ENCODE assay signal across 10 mouse cellular contexts in genomic region chr9:78442237-78442578, GRCm38 (mm10). TPM values are rescaled to one million over a fixed set of nuclear protein-coding genes. Genes with fewer than 3 reads are reported as not detected.
DNase-seq lines count a peak whose midpoint lies in the region; ATAC-seq and TF ChIP-seq lines count a peak whose summit lies in the region.
"Had no signal": no experiment of that assay in that cellular context is flagged by ENCODE, and none has a peak within 500 bp of the region (broad histone marks: within the 10 kb centered on the region; RNA-seq: fewer than 3 reads in every experiment).

No protein-coding gene starts in this region.

- no peak; the same call in 1 of the 2 replicates for ATAC-seq in heart, embryonic 15.5 days (replicated peaks; ENCODE audit: insufficient number of reproducible peaks, insufficient read depth, low FRiP score, low read depth)

- H3K4me2 ChIP-seq in heart, embryonic 15.5 days, result peak overlapping the region; percentile 94

- H3K27ac ChIP-seq in heart, embryonic 15.5 days, result no peak overlapping the region
- H3K27ac ChIP-seq in ES-E14 (ENCODE audit: insufficient read depth, low read depth, low read length, poor library complexity, severe bottlenecking), result no peak overlapping the region
- no peak overlapping the region for H3K27ac ChIP-seq in hindbrain, embryonic 10.5 days
- no peak overlapping the region for H3K27ac ChIP-seq in midbrain, embryonic 10.5 days (replicated peaks)

- H3K36me3 ChIP-seq in heart, embryonic 15.5 days, result no peaks in the 10 kb centered on the region
- no peaks in the 10 kb centered on the region for H3K36me3 ChIP-seq in ES-E14 (ENCODE audit: control insufficient read depth, insufficient read depth, low read length, poor library complexity, severe bottlenecking)
- H3K36me3 ChIP-seq in hindbrain, embryonic 10.5 days, result no peaks in the 10 kb centered on the region
- no peaks in the 10 kb centered on the region for H3K36me3 ChIP-seq in midbrain, embryonic 10.5 days
- H3K36me3 ChIP-seq: G1E had no signal

- 6% methylated on average over 9 of the region's 9 CpGs for WGBS in heart, embryonic 15.5 days
- WGBS in hindbrain, embryonic 10.5 days, result 3% methylated on average over 9 of the region's 9 CpGs
- WGBS in midbrain, embryonic 10.5 days, result 3% methylated on average over 9 of the region's 9 CpGs

- peak overlapping the region; percentile 61 for H3K4me3 ChIP-seq in heart, embryonic 15.5 days
- H3K4me3 ChIP-seq in ES-E14 (ENCODE audit: insufficient read depth in 1 of 2, low read depth in 1 of 2, low read length in 2 of 2, poor library complexity in 1 of 2, severe bottlenecking in 1 of 2), result peak overlapping the region; percentile 40 to 76
- H3K4me3 ChIP-seq in hindbrain, embryonic 10.5 days, result peak overlapping the region; percentile 52
- H3K4me3 ChIP-seq in midbrain, embryonic 10.5 days, result peak overlapping the region; percentile 53

- in situ Hi-C loops in ES-E14 (cut with MboI; ENCODE audit: low sequenced_read_pairs in 2 of 2, unreplicated experiment in 2 of 2), result no loop called here

- intact Hi-C loops in gastrocnemius, postnatal 36 days (cut with DNase I), result no loop called here

- H3K9me3 ChIP-seq in heart, embryonic 15.5 days (replicated peaks), result no peaks in the 10 kb centered on the region
- H3K9me3 ChIP-seq in ES-E14 (ENCODE audit: control insufficient read depth, insufficient read depth, low read depth, low read length), result no peaks in the 10 kb centered on the region
- no peaks in the 10 kb centered on the region for H3K9me3 ChIP-seq in hindbrain, embryonic 10.5 days
- H3K9me3 ChIP-seq in midbrain, embryonic 10.5 days (replicated peaks), result no peaks in the 10 kb centered on the region

- peak overlapping the region; percentile 54; the same call in 1 of the 2 replicates for H3K9ac ChIP-seq in heart, embryonic 15.5 days
- peak overlapping the region; percentile 71 for H3K9ac ChIP-seq in ES-E14 (ENCODE audit: insufficient read depth, low read depth, low read length, poor library complexity, severe bottlenecking)

- peaks cover 14% of the 10 kb centered on the region for H3K4me1 ChIP-seq in heart, embryonic 15.5 days (replicated peaks)
- peaks cover 0 to 3% of the 10 kb centered on the region in 2 experiments; a peak in 2 of 4 replicates for H3K4me1 ChIP-seq in ES-E14 (ENCODE audit: control insufficient read depth in 2 of 2, insufficient read depth in 2 of 2, low read length in 2 of 2, poor library complexity in 1 of 2)
- peaks cover 9% of the 10 kb centered on the region for H3K4me1 ChIP-seq in hindbrain, embryonic 10.5 days (replicated peaks)
- peaks cover 11% of the 10 kb centered on the region for H3K4me1 ChIP-seq in midbrain, embryonic 10.5 days

- H3K27me3 ChIP-seq in heart, embryonic 15.5 days, result peaks cover 57% of the 10 kb centered on the region
- H3K27me3 ChIP-seq in hindbrain, embryonic 10.5 days (ENCODE audit: insufficient read depth, poor library complexity, severe bottlenecking), result peaks cover 82% of the 10 kb centered on the region
- peaks cover 87% of the 10 kb centered on the region for H3K27me3 ChIP-seq in midbrain, embryonic 10.5 days (ENCODE audit: low read depth, poor library complexity, severe bottlenecking)

- no peak for DNase-seq in heart, adult 11 months
- DNase-seq in ES-E14 (ENCODE audit: low read depth, low spot score), result no peak
- DNase-seq in hindbrain, embryonic 10.5 days (ENCODE audit: low spot score), result no peak
- DNase-seq in midbrain, embryonic 10.5 days (ENCODE audit: low spot score), result no peak
- DNase-seq in gastrocnemius, postnatal 36 days, result no peak
- DNase-seq in cerebellum, postnatal 4 days (ENCODE audit: low spot score in 2 of 2), result no peak
- no peak for DNase-seq in adrenal gland, postnatal 25 days
- DNase-seq: right cerebral cortex, postnatal 14 days had no signal

TF ChIP-seq in ES-E14, 5 proteins besides CTCF, POLR2A, EP300 and RAD21:
- TF ChIP-seq MAFK (IDR thresholded peaks at IDR 0.05; ENCODE audit: insufficient read depth, low read depth, low read length) (no peak), CHD2 (IDR thresholded peaks at IDR 0.05; ENCODE audit: low read depth, low read length) (no peak)

RNA-seq across cellular contexts. Expression of gene Cgas, which starts 0.8 kb away (rescaled TPM):
- 0.97 and 1.4 TPM in 2 replicates for polyA plus RNA-seq in heart, embryonic 15.5 days (2015; fragmentation: Nextera tagmentation; extraction: Ambion mirVana)
- 0.90 and 1.7 TPM in 2 replicates for total RNA-seq in ES-E14 (2012; rRNA removed)
- 0.20 and 0.46 TPM in 2 replicates for polyA plus RNA-seq in hindbrain, embryonic 10.5 days (2016; fragmentation: Nextera tagmentation; extraction: Ambion mirVana)
- 0.30 and 0.53 TPM in 2 replicates for polyA plus RNA-seq in midbrain, embryonic 10.5 days (2016; fragmentation: Nextera tagmentation; extraction: Ambion mirVana)
- total RNA-seq in gastrocnemius, postnatal 36 days (2021), result under 1 TPM in 1 of 2 experiments, not detected in 1; 0.17 TPM
- total RNA-seq in adrenal gland, postnatal 25 days (2021), result 1.1 and 1.6 TPM in 2 replicates

RNA-seq across cellular contexts. Expression of gene Mto1, which starts 5.8 kb away (rescaled TPM):
- 26.2 and 27.7 TPM in 2 replicates for polyA plus RNA-seq in heart, embryonic 15.5 days (2015; fragmentation: Nextera tagmentation; extraction: Ambion mirVana)
- total RNA-seq in ES-E14 (2012; rRNA removed), result 31.3 and 44.8 TPM in 2 replicates
- polyA plus RNA-seq in hindbrain, embryonic 10.5 days (2016; fragmentation: Nextera tagmentation; extraction: Ambion mirVana), result 22.6 and 25.1 TPM in 2 replicates
- polyA plus RNA-seq in midbrain, embryonic 10.5 days (2016; fragmentation: Nextera tagmentation; extraction: Ambion mirVana), result 24.4 and 28.4 TPM in 2 replicates
- 10 to 100 TPM; 17.6 to 21.4 TPM for total RNA-seq in gastrocnemius, postnatal 36 days (2021)
- total RNA-seq in adrenal gland, postnatal 25 days (2021), result 25.5 and 35.8 TPM in 2 replicates

RNA-seq across cellular contexts. Expression of gene Gm17324, which starts 6.4 kb away (rescaled TPM):
- polyA plus RNA-seq in heart, embryonic 15.5 days (2015; fragmentation: Nextera tagmentation; extraction: Ambion mirVana), result 0.43 and 0.67 TPM in 2 replicates
- total RNA-seq in ES-E14 (2012; rRNA removed), result 0.45 and 1.6 TPM in 2 replicates
- polyA plus RNA-seq in hindbrain, embryonic 10.5 days (2016; fragmentation: Nextera tagmentation; extraction: Ambion mirVana), result 0.55 and 0.68 TPM in 2 replicates
- 0.44 and 0.68 TPM in 2 replicates for polyA plus RNA-seq in midbrain, embryonic 10.5 days (2016; fragmentation: Nextera tagmentation; extraction: Ambion mirVana)
- not detected for total RNA-seq in gastrocnemius, postnatal 36 days (2021)
- not detected in 2 replicates for total RNA-seq in adrenal gland, postnatal 25 days (2021)
- total RNA-seq: G1E had no signal

RNA-seq across cellular contexts. Expression of gene Ddx43, which starts 46.6 kb away (rescaled TPM):
- 0.09 TPM in 1 of 2 replicates, not detected in the other for polyA plus RNA-seq in heart, embryonic 15.5 days (2015; fragmentation: Nextera tagmentation; extraction: Ambion mirVana)
- total RNA-seq in ES-E14 (2012; rRNA removed), result 4.3 and 5.0 TPM in 2 replicates
- 0.10 and 0.21 TPM in 2 replicates for polyA plus RNA-seq in hindbrain, embryonic 10.5 days (2016; fragmentation: Nextera tagmentation; extraction: Ambion mirVana)
- polyA plus RNA-seq in midbrain, embryonic 10.5 days (2016; fragmentation: Nextera tagmentation; extraction: Ambion mirVana), result 0.09 and 0.15 TPM in 2 replicates
- total RNA-seq in gastrocnemius, postnatal 36 days (2021), result not detected
- total RNA-seq in adrenal gland, postnatal 25 days (2021), result not detected in 2 replicates
- polyA plus RNA-seq: G1E had no signal

RNA-seq across cellular contexts. Expression of gene Eef1a1, which starts 46.7 kb away (rescaled TPM):
- 2,802 and 3,192 TPM in 2 replicates for polyA plus RNA-seq in heart, embryonic 15.5 days (2015; fragmentation: Nextera tagmentation; extraction: Ambion mirVana)
- 10,022 and 10,869 TPM in 2 replicates for total RNA-seq in ES-E14 (2012; rRNA removed)
- 3,168 and 3,706 TPM in 2 replicates for polyA plus RNA-seq in hindbrain, embryonic 10.5 days (2016; fragmentation: Nextera tagmentation; extraction: Ambion mirVana)
- polyA plus RNA-seq in midbrain, embryonic 10.5 days (2016; fragmentation: Nextera tagmentation; extraction: Ambion mirVana), result 3,476 and 3,775 TPM in 2 replicates
- total RNA-seq in gastrocnemius, postnatal 36 days (2021), result 100 to 1,000 TPM; 496 to 538 TPM
- 6,460 and 8,956 TPM in 2 replicates for total RNA-seq in adrenal gland, postnatal 25 days (2021)
